Mouse (Mus musculus) cerebellum, postnatal 14 days (tissue): ENCODE measurements around the gene Arl13a.
A peak's percentile ranks its signal among the peaks of the same experiment; 100 is the strongest.
"Not testable (repeated sequence)": the region's sequence is repeated elsewhere in the genome, so short reads cannot be mapped to it uniquely, and the experiment has no call there.

Experiments used
- DNase-seq, 2 experiments: peaks; one replicate each; pipeline ENCODE4 v3.0.0; 2021; ENCODE audit warnings: mixed read lengths in 2 of 2

Arl13a gene

DNA sequence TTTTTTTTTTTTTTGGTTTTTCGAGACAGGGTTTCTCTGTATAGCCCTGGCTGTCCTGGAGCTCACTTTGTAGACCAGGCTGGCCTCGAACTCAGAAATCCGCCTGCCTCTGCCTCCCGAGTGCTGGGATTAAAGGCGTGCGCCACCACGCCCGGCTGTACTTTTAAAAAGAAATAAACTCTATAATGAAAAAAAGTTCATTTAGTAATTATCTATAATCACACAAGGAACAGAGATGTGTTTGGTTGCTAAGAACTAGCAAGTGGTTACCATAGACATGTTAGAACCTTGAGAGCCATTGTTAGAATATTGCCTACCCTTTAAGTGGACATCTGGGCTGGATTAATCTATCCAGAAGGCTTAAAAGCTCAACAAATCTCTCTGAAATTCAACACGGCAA lies at the start of gene Arl13a:
Gene Arl13a (plus strand): TSS at position 301 of the 400 bp plus-strand sequence.
- not testable (repeated sequence) for DNase-seq

DNA sequence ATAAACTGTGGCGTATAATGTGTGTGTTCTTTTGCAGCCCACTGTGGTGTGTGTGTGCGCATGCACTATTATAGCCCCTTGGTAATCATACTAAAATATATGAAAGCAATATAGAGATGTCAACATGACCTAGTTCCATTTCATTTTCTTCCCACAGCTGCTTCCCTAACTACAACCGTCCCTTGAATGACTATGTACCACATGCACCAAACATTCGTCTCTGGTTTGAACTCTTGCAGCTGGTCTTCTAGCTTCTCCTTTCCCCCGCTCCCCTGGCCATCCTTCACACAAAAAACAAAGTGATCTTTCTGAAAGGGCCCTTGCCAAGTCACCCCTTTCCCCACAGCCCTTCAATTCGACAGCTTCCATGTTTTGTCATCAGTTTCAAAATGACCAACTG lies 47.3 kb upstream of the Arl13a start:
- no peak for DNase-seq

DNA sequence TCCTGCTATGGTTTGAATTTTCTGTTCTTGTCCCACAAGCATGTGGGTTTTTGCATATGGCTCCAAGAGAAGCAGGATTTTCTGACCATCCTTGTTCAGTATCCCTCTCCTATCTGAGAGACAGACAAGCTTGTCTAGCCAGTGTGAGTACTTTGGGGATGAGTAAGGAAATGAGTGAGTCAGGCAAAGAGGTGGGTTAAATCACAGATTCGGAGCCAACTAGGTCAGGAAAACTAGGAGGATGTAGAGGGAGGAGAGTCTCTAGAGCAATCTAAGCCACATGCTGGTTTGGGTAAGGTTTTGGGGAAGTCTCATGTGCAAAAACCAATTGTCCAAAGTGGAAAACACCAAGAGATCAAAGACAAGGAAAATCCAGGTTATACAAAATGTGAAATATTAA lies 45.8 kb upstream of the Arl13a start:
- no peak for DNase-seq

DNA sequence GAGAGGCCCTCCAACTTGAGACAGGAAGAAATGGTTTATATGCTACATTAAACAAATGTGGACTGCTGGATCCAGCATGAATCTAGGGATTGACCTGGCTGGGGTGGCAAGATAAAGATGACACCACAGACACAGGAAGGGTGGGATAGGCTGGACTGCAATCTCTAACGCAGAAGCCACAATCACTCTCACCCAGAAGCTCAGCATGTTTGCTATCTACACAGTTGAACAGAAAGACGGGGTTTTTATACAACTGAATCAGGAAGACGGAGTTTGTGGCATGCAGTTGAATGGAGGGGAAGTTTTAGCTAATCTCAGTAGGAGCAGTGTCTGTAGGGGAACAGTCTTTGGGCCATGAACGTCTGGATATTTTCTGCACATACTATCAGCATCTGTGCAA lies 45.3 kb upstream of the Arl13a start:
- DNase-seq = no peak

DNA sequence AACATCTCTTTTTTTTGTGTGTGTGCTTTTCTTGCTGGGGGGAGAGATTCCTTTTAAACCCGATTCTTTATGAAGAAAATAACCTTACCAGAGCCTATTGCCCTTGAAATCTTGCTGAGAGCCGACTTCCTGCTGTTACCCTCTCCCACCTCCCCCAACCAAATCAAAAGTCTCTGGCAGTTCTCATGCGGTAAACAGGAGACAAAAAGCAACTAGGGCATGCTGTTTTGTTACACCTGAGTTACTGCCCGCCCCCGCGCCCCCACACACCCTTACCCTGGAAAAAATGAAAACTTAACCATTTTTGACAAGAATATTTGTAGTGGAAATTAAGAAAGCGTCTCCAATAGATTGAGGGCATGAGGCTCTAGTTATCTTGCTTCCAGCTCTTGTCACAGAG lies 29.1 kb upstream of the Arl13a start:
- no peak for DNase-seq

DNA sequence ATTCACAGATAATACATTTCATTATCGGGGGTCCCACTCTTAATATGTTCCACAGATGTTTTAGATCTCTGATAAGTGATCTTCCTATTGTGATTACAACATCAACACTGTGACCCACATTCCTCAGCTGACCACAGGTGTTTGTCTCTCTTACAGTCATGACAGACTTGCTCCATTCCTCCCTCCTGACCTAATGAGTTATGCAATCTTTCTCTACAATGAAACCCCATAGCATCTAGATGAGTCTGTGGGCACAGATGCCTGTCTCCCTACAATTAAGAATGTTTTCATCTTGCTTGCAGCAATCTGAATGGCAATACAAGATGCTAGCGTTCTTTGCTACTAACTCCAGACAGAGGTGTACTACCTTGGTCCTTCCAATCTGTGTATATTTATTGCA lies 26.9 kb upstream of the Arl13a start:
- DNase-seq = no peak

DNA sequence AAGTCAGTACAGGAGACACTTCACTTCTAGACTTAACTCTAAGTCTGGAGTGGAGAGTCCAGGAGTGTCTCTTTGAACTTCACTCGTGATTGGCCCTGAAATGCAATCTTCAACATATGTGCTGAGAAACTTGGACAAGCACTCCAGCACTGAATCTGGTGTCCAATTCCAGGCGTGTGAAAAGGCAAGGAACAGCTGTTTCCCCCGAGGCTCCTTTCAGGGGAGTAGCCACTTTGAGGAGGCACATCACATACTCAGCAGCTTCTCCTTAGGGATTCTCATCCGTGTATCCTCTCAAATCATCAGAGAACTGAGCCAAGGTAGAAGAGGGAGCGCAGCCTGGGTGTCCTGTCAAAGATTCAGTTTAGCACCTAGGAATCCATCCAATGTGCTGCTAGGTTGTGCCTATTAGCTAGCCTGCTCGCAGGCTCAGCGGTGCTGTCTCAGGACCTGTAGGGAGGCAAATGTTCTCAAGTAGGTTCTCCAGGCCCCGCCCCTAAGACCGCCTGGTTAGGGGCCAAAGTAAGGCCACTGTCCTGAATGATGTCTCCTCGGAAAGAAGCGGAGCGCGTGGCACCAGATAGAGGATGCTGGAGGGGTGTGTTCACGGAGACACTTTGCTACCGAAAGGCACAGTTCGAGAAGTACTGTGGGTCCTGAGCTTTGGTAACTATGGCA lies 25.1 kb upstream of the Arl13a start, which contains the start of gene Xkrx:
Gene Xkrx (minus strand): TSS at position 34 of the 678 bp plus-strand sequence.
- DNase-seq = peak; percentile 3 to 8

DNA sequence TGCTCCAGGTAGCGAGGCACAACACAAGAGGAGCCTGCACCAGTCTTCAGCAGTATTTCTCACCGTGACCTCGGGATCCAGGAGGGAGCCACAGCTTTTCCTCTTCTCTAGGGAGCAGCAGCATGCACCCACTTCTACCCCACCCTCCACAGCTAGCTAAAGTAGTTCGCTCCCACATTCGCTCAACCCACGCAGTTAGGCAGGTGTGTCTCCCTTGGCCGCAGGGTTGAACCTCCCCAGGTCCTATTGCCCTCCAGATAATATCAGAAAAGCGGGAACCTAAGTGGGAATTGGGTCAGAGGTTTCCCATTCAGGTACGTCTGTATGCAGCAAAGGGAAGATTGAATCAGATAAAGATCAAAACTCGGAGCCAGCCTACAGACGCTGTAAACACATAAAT lies 24.5 kb upstream of the Arl13a start:
- DNase-seq = peak; percentile 5 to 10

DNA sequence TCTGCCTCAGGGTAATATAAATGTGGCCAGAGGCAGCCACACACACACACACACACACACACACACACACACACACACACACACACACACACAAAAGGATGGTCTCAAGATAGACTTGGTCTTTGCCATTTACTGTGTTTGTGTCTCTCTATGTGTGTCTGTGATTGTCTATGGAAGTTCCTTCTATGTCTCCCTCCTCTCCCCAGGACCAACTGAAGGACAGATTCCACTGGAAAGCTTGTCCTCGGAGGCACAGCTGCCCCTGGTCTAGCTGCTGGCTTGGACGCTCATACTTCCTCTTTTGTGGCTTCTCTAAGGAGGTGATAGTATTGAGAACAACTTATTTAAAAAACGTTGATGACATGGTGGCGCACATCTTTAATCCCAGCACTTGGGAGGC lies 23.8 kb upstream of the Arl13a start:
- no peak for DNase-seq

DNA sequence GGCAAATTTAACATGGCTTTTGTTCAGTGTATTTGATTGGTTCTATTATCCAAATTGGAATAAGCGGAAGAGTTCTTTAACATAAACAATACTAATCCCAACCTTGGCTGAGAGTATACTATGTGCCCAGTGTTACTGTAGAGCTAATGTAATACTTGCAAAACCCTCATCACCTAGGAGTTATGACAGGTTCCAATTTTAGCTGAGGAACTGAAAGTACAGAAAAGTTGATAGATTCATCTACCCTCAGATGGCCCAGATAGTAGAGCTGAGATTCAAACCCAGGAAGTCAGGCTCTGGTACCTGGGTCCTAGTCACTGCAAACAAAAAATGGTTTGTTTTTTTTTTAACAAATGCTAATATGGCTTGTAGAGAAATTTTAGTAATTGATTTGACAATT lies 16.7 kb upstream of the Arl13a start:
- no peak for DNase-seq

DNA sequence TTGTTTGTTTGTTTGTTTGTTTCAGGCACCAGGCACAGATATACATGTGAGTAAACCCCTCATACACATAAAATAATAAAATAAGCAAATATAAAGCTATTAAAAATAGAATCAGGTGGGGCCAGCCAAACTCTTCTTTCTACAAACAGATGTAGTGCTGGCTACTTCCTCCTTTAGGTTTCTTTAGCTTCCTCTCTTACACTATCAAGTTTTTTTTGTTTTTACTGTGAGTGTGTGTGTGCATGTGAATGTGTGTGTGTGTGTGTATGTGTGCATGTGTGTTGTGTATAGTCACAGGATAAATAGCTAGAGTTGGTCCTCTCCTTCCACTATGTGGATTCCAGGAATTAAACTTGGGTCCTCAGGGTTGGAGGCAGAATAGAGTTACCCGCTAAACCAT lies 12.6 kb upstream of the Arl13a start:
- no peak for DNase-seq

DNA sequence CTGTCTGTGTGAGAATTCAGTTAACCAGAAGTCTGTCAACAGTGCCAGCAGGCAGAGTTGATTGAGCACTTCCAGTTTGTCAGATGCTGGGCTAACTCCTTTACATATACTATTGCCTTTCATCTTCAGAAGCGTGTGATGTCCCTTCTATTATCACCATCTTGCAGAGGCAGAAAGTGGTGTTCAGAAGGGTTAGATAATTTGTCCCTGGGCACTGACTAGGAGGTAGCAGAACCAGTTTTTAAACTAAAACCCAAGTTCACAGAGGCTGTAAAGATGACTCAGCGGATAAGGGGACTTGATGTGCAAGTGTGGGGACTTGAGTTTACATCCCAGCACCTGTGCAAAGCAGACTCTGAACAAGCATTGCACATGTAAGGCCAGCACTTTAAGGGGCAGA lies 21.2 kb downstream of the Arl13a start:
- no peak for DNase-seq

DNA sequence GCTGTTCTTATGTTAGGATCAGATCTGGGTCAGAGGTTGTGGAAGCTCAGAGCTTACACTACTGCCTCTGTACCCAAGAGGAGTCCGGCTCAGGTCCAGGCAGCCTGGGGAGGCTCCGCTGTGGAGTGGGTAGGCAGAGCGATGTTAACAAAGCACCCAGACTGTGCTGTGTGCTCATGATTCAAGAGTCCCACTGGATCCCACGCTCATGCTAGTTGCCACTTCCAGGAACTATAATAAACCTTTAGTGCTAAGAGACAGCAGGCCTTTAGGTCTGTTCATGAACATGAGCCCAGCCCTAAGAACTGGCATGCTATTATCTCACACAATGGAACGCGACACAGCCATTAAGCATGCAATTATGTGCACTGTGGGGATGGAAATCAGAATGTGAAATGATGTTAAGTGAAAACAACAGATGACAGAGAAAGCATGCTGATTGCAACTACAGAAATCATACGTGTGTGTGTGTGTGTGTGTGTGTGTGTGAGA lies 23.9 kb downstream of the Arl13a start:
- DNase-seq = no peak

DNA sequence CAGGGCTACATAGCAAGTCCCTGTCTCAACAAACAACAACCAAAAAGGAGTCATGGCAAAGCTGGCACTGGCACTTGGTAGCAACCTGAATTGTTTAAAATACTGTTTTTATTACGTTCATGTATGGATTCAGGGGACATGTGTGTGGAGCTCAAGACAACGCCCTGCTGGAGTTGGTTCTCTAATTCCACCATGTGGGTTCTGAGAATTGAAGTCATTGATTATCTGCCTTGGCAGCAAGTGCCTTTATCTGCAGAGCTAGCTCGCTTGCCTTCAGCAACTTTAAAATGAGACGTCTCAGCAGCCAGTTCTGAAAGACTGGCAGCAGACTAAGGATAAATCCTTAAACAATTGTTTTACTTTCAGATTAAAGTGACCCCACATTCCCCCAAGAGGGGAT lies 30.9 kb downstream of the Arl13a start:
- no peak for DNase-seq

DNA sequence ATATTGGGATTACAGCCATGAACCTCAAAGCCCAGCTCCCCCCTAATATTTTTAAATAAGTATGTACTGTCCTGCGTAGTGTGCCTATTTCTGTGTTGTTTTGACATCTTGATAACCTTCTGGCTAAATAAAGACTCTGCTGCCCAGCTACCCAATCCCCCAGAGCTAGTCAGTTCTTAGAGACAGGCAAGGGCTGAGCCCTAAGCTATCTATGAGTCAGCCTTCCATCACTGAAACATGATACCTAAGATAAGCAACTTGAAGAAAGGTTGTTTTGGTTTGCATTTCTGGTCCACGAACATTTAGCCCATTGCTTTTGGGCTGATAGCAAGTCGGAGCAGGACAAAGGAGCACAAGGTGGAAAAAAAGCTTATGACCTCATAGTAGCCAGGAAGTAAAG lies 33.3 kb downstream of the Arl13a start:
- DNase-seq = no peak

DNA sequence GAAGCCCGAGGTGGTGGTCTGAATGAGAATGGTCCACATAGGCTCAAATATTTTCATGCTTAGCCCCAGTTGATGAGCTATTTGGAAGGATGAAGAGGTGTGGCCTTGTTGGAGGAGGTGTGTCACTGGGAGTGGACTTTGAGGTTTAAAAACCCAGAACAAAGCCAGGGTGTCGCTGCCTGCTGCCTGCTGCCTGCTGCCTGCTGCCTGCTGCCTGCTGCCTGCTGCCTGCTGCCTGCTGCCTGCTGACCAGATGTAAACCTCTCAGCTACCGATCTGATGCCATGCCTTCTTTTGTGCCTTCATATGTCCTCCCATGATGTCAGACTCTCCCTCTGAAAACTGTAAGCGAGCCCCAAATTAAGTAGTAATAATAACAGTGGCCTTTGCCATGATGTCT lies 34.6 kb downstream of the Arl13a start, which contains the start of gene Nox1:
Gene Nox1 (minus strand): TSS at position 101 of the 400 bp plus-strand sequence.
- DNase-seq = no peak

DNA sequence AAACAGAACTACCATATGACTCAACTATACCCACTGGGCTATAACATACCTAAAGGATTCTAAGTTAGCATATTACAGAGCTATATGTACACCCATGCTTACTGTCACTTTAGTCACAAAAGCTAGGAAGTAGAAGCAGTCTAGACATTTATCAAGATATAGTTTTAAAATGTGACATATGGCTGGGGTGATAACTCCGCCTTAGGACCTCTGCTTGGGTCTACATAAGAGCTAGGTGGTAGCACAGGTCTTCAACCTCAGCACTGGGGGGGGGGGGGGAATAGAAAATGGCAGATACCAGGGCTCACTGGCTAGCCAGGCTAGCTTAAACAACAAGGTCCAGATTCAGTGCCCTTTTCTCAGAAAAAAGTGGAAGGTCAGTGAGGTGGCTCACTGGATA lies 45.7 kb downstream of the Arl13a start:
- no peak for DNase-seq

DNA sequence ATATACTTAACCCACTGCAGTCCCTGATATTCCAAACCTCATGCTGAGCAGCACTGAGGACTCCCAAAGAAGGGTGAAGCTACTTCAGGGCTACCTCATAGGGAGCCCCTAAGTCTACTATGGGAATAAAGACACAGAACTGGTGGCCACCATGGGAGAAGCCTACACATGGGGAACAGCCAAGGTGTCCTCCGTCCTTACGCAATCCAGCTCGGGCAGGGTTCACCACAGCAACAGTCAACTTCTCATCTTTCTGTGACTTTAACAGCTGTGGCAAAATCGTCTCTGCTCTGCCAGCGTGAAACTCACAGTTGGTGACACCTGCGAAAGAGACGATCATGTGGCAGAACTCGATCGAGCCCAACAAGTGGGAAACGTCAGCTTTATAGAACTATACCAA lies 51.0 kb downstream of the Arl13a start:
- no peak for DNase-seq

DNA sequence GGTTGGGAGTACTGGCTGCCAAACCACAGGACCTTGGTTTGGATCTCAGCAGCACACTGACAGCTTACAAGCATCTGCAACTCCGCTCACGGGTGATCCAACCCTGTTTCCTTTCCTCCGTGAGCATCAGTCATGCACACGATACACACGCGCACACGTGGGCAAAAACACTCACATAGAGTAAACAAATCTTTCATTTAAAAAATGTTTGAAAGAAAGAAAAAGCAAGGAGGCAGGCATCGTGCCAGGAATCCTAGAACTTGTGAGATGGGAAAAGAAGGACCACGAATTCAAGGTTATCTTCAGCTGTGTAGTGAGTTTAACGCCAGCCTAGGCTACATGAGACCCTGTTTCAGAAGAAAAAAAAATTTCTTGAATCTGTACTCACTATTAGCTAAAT lies 58.6 kb downstream of the Arl13a start:
- DNase-seq = no peak

DNA sequence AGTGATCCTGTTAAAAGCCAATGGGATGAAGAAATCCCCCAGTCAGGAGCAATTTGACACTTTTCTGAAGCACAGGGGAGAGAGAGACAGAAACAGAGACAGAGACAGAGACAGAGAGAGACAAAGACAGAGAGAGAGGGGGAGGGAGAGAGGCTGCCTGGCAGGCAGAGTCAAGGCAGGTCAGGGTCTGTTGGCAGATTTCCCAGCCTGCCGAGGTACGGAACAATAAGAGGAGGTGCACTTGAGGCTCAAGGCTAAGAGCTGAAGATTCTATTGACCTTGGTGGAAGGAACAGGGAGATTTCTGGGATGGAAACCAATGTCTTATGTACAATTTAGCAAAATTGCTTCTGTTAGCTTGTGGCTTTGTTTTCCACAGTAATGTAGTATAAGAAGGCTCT lies 60.9 kb downstream of the Arl13a start:
- DNase-seq = no peak
